Mouse (Mus musculus) splenic B cell, adult 2 months (primary cell): Measurements from ENCODE around the gene Zfp433.
"Not testable (repeated sequence)": the region's sequence is repeated elsewhere in the genome, so short reads cannot be mapped to it uniquely, and the experiment has no call there.

ENCODE experiments used
- DNase-seq: peaks from one replicate; pipeline ENCODE4 v3.0.0-alpha.2; 2011; ENCODE audit warnings: low read depth, low spot score
- H3K27me3 ChIP-seq: 2 replicates; pipeline ENCODE4 v1.6.1; 2012; ENCODE audit warnings: mild to moderate bottlenecking, low read length, moderate library complexity, mixed read lengths; ENCODE audit not compliant: control insufficient read depth, poor library complexity, insufficient read depth, severe bottlenecking
- H3K36me3 ChIP-seq: 2 replicates; pipeline ENCODE4 v1.6.1; 2012; ENCODE audit warnings: mild to moderate bottlenecking, low read length, moderate library complexity, mixed read lengths; ENCODE audit not compliant: control insufficient read depth, poor library complexity, insufficient read depth, severe bottlenecking

Zfp433 gene

DNA sequence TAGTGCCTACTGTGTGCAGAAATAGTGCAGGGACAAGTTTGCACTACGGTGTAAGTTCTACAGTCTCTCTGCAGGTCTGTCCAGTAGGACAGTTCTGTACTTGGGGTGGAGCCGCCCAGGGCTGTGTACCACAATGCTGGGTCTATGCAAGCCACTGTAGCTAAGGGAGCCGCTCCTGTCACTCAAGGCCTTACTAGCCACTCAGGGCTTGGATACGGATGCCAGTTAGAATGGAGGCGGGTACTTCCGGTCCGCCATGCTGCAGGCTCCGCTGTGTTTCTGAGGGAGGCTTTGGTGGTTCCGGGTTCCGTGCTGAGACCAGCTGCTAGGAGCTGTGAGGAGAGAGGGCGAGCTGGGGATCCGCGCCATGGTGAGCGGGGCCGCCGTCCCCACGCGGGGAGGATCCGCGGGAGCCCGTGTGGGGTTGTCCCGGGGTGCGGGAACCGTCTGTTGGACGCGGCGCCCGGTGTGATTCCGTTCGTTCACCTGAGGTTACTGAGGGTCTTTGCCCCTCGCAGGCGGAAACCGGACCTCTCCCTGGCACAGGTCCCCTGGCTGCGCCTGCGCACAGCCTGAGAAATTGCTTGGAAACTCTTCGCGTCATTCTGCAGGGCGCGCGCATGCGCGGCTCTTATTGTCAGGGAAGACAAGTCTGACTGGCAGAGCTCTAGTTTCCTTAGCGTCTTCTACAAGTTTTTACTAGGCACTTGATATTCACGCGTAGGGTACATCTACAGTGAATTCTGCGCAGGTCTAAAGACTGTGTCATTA is at the start of gene Zfp433:
TSS of gene Zfp433 (plus strand) at position 295 of the 771 bp plus-strand sequence.
- not testable (repeated sequence) for DNase-seq, H3K36me3 ChIP-seq, H3K27me3 ChIP-seq

DNA sequence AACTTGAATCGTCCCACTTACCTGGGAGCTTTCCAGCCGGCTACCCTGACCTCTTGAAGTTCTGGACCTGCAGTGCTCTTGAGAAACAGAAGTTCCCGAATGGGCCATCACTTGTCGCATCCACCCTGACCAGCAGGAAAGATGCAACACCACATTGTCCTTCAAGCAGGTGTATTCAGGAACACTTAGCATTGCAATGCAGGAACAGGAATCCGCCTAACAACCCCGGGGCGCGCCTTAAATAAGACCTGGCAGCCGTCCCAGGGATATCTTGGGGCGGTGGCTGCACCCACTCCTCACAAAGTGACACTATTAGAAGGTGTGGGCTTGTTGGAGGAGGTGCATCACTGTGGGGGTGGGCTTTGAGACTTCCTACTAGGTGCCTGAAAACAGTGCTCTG is 49.4 kb upstream of the Zfp433 start:
- H3K27me3 ChIP-seq, result no peaks in the 10 kb centered on the region
- no peak for DNase-seq

DNA sequence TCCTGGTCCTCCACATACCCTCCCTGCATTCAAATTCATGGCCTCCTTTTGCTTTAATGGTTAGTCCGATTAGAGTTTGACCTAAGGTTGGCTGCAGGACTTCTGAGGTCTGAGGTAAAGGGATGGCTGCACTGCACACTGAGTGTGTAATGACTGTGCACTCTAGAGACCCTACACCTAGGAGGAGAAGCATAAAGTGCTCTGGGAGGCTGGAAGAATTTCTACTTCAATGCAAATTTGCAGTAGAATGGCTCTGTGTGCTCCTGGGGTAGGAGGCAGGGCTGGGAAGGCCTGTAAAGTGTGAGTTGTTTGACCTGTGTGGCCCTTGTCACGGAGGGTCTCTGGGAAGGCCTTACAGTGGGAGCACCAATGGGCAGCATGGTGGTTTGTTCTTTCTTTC is 48.5 kb upstream of the Zfp433 start:
- no peaks in the 10 kb centered on the region; the same call in 1 of the 2 replicates for H3K36me3 ChIP-seq
- DNase-seq, result no peak

More for the DNA sequence above, 49.4 kb upstream of the Zfp433 start:
- H3K36me3 ChIP-seq, result no peaks in the 10 kb centered on the region; the same call in 1 of the 2 replicates

DNA sequence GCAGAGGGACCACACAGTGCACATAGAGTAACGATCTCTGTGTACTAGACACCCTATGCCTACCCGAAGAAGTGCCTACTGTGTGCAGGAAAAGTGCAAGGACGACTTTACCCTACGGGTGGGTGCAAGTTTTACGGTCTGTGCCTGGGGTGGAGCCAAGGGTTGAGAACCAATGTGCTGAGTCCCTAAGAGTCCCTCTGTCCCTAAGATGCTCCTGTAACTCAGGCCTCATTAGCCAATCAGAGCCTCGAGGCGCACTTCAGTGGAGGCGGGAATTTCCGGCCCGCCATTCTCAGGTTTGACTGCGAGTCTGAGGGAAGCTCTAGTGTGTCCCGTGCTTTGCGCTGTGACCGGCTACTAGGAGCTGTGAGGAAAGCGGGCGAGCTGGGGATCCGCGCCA is 17.5 kb upstream of the Zfp433 start:
- H3K36me3 ChIP-seq, DNase-seq, H3K27me3 ChIP-seq: not testable (repeated sequence)

More for the DNA sequence above, 48.5 kb upstream of the Zfp433 start:
- H3K27me3 ChIP-seq, result no peaks in the 10 kb centered on the region

DNA sequence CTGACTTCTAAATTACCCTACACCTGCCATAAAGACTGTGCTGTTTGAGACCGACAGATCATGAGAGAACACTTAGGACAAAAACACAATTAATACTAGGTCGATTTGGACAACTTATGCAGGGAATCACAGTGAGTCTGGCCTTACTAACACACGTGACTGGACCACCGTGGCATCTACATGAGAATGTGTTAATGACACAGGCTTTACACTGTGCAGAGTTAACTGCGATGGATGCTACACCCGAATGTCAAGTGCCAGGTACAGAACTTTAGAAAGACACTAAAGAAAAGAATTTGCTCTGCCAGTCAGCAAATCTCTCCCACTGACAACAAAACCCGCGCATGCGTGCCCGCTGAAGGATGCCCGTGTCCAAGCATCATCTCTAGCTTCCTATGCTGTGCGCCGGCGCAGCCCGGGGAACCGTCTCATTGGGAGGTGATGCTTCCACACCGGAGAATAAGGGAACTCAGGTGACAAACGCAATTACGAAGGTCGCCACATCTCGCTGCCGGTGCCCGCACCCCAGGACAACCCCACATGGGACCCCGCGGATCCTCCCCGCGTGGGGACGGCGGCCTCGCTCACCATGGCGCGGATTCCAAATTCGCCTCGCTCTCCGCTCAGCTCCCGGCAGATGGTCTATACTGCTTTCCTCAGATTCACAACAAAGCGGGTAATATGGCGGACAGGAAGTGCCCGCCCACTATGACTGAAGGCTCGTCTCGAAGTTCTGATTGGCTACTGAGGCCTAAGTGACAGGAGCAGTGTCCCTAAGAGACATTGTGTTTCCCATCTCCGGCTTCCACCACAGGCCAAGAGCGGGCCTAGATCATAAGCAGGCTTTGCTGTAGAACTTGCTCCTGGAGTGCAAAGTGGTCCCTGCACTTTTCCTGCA is 66.1 kb downstream of the Zfp433 start, which contains the start of gene Gm3055:
TSS of gene Gm3055 (minus strand) at position 656 of the 898 bp plus-strand sequence.
- DNase-seq, H3K27me3 ChIP-seq, H3K36me3 ChIP-seq: not testable (repeated sequence)

DNA sequence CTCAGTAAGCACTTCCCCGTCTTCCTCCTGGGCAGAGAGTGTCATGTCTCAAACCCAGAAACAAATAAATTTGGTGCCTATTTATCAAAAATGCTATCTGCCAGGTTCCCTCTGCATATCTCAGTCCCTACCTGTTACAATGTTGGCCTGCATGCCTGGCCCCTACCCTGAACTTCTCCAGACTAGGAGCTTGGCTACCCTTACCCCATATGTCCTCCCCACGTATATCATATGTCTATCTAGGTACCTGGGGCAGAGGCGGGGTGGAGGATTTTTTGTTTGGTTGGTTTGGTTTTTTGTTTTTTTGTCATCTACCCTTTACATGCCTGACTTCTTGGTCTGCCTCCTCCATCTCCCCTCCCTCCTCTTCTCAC is 66.8 kb downstream of the Zfp433 start:
- not testable (repeated sequence) for DNase-seq, H3K27me3 ChIP-seq, H3K36me3 ChIP-seq
